Mouse (Mus musculus) limb, embryonic 13.5 days (tissue): ENCODE data around the gene F8a. TPM values are rescaled to one million over a fixed set of nuclear protein-coding genes. Genes with fewer than 3 reads are reported as not detected.
"Not testable (repeated sequence)": the region's sequence is repeated elsewhere in the genome, so short reads cannot be mapped to it uniquely, and the experiment has no call there.

Experiments used
- ATAC-seq: fragments of 200-750 bp; cut with Nextera tagmentation; 2 replicates; pipeline ENCODE4 v1.8.0; 2017; ENCODE audit warnings: low read depth, moderate number of reproducible peaks, moderate TSS enrichment; ENCODE audit not compliant: low FRiP score
- H3K27ac ChIP-seq: fragments of 300-500 bp; sonication (generic); 2 replicates; pipeline ENCODE4 v1.5.1; 2015; ENCODE audit warnings: inconsistent platforms, mild to moderate bottlenecking, moderate library complexity
- H3K27me3 ChIP-seq: fragments of 300-500 bp; sonication (generic); 2 replicates; pipeline ENCODE4 v1.6.1; 2015; ENCODE audit warnings: mild to moderate bottlenecking, inconsistent platforms
- H3K36me3 ChIP-seq: fragments of 300-500 bp; sonication (generic); 2 replicates; pipeline ENCODE4 v1.6.1; 2015; ENCODE audit warnings: inconsistent platforms, mild to moderate bottlenecking, moderate library complexity
- H3K4me1 ChIP-seq: fragments of 300-500 bp; sonication (generic); 2 replicates; pipeline ENCODE4 v1.6.1; 2015; ENCODE audit warnings: inconsistent platforms
- H3K4me2 ChIP-seq: fragments of 300-500 bp; sonication (generic); replicated peaks from 2 replicates; pipeline ENCODE4 v1.6.1; 2015; ENCODE audit warnings: inconsistent platforms, mild to moderate bottlenecking, moderate library complexity
- H3K4me3 ChIP-seq: fragments of 300-500 bp; sonication (generic); 2 replicates; pipeline ENCODE4 v1.5.1; 2015; ENCODE audit warnings: moderate library complexity, mild to moderate bottlenecking, inconsistent platforms
- H3K9ac ChIP-seq: fragments of 300-500 bp; sonication (generic); 2 replicates; pipeline ENCODE4 v1.6.1; 2015; ENCODE audit warnings: mild to moderate bottlenecking, inconsistent platforms
- H3K9me3 ChIP-seq: fragments of 300-500 bp; sonication (generic); 2 replicates; pipeline ENCODE4 v1.6.1; 2016; ENCODE audit warnings: inconsistent platforms
- WGBS: fragments of 180-500 bp; shearing (Covaris S2); methylation state at CpG from one replicate; pipeline ENCODE4 v1.1.7; 2015; 5-methylcytosine and 5-hydroxymethylcytosine counted together
- polyA plus RNA-seq: library from polyadenylated mRNA; unstranded; fragments of >200 nt; fragmentation: Nextera tagmentation; extraction: Ambion mirVana; gene quantifications from 2 replicates; pipeline ENCODE4 v1.2.1, GENCODE M21; 2015

Gene F8a
- 10.9 and 12.1 TPM in 2 replicates for polyA plus RNA-seq

GRCm38 (mm10) chrX:73227914-73228605 lies at the start of gene F8a:
TSS of gene F8a (plus strand) at chrX:73228291.
- Histone ChIP-seq H3K9me3 (no peaks in the 10 kb centered on the region), H3K27me3 (peaks cover 20% of the 10 kb centered on the region), H3K4me3 (peak within 1 kb of the TSS; percentile 60), H3K27ac (peak within 1 kb of the TSS; percentile 67), H3K4me1 (peaks cover 3% of the 10 kb centered on the region; the same call in 1 of the 2 replicates), H3K36me3 (no peaks in the 10 kb centered on the region), H3K4me2 (peak within 1 kb of the TSS; percentile 83), H3K9ac (peak within 1 kb of the TSS; percentile 72)
- ATAC-seq: peak; percentile 96
- WGBS: 23% methylated on average over 34 of the region's 39 CpGs

GRCm38 (mm10) chrX:73191934-73192333 lies 36.2 kb upstream of the F8a start, which contains the start of gene Xlr3b:
TSS of gene Xlr3b (plus strand) at chrX:73192207.
- not testable (repeated sequence) for H3K4me3 ChIP-seq, H3K27me3 ChIP-seq, H3K36me3 ChIP-seq, H3K9me3 ChIP-seq, H3K27ac ChIP-seq, H3K4me1 ChIP-seq, H3K9ac ChIP-seq, H3K4me2 ChIP-seq
- 0 out of 2 replicates have a peak, but pooled peaks have one; percentile 54 for ATAC-seq
- WGBS: 83% methylated on average over 12 of the region's 12 CpGs

DNA sequence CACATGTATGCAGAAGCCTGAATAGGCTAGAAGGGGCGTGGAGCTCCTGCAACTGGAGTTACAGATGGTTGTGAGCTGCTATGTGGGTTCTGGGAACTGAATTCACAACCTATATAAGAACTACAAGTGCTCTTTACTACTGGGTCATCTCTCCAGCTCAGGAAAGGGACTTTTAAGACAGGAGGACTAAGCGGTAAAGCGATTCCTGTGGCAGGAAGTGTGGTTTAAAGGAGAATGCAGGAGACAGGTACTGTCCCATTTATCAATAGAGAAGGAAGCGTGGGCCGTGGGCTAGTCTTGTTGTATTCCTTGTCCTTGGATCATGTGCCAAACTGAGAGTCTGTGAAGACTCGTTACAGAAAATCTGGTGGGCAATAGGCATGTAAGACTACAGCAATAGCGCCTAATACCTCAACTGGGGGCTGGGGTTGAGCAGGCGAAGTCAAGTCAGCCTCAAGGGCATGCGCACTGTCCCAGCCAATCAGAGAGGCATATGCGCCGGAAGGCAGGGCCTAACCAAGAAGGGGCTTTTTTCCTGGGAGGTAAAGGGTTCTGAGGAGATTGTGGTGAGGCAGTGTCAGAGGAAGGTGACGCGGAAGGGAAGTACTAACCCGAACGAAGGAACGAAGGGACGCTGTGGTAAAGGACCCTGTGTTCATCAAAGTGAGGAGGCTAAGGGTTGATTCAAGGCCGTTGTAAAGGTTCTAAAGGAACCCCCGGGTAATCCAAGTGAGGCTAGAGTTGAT lies 14.1 kb upstream of the F8a start, which contains the start of gene Xlr4b:
TSS of gene Xlr4b (plus strand) at position 515 of the 746 bp plus-strand sequence.
- H3K4me1 ChIP-seq, H3K9ac ChIP-seq, H3K4me3 ChIP-seq, H3K27me3 ChIP-seq, H3K9me3 ChIP-seq, H3K4me2 ChIP-seq, H3K36me3 ChIP-seq, ATAC-seq, H3K27ac ChIP-seq: not testable (repeated sequence)
- WGBS: 72% methylated on average over 17 of the region's 19 CpGs

DNA sequence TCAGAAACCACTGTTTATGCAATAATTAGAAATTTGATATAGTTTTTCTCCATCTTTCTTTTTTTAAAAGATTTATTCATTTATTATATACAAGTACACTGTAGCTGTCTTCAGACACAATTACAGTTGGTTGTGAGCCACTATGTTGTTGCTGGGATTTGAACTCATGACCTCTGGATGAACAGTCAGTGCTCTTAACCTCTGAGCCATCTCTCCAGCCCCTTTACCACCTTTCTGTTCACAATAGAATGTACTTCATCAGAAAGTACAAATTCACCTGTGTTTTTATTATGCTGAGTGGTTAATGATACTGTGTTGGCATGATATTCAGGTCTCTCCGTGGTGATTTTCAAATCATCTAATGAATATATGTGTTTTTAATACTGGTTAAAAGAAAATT lies 2.7 kb upstream of the F8a start:
- Histone ChIP-seq H3K9me3 (no peaks in the 10 kb centered on the region), H3K9ac (no peak overlapping the region), H3K4me2 (no peak overlapping the region), H3K4me1 (peaks cover 3% of the 10 kb centered on the region; the same call in 1 of the 2 replicates), H3K36me3 (no peaks in the 10 kb centered on the region), H3K27ac (no peak overlapping the region), H3K27me3 (peaks cover 18% of the 10 kb centered on the region), H3K4me3 (no peak overlapping the region)
- 47% methylated on average over 1 of the region's 1 CpGs for WGBS
- ATAC-seq: no peak

- 16% methylated on average over 50 of the region's 51 CpGs for WGBS
- Histone ChIP-seq H3K9ac (peak overlapping the region; percentile 72), H3K36me3 (no peaks in the 10 kb centered on the region), H3K27ac (peak overlapping the region; percentile 67), H3K27me3 (peaks cover 20% of the 10 kb centered on the region), H3K4me2 (peak overlapping the region; percentile 83), H3K4me1 (peaks cover 3% of the 10 kb centered on the region; the same call in 1 of the 2 replicates), H3K4me3 (peak overlapping the region; percentile 60), H3K9me3 (no peaks in the 10 kb centered on the region)
- peak; percentile 65 for ATAC-seq
These were observed 619 bp downstream of the F8a start for GRCm38 (mm10) chrX:73228606-73229214.

GRCm38 (mm10) chrX:73229288-73229687 lies 1.2 kb downstream of the F8a start:
- Histone ChIP-seq H3K4me1 (peaks cover 3% of the 10 kb centered on the region; the same call in 1 of the 2 replicates), H3K36me3 (no peaks in the 10 kb centered on the region), H3K27ac (no peak overlapping the region), H3K4me2 (peak overlapping the region; percentile 83), H3K4me3 (peak overlapping the region; percentile 60), H3K9me3 (no peaks in the 10 kb centered on the region), H3K27me3 (peaks cover 20% of the 10 kb centered on the region), H3K9ac (peak overlapping the region; percentile 72)
- WGBS: 38% methylated on average over 3 of the region's 3 CpGs
- no peak for ATAC-seq

DNA sequence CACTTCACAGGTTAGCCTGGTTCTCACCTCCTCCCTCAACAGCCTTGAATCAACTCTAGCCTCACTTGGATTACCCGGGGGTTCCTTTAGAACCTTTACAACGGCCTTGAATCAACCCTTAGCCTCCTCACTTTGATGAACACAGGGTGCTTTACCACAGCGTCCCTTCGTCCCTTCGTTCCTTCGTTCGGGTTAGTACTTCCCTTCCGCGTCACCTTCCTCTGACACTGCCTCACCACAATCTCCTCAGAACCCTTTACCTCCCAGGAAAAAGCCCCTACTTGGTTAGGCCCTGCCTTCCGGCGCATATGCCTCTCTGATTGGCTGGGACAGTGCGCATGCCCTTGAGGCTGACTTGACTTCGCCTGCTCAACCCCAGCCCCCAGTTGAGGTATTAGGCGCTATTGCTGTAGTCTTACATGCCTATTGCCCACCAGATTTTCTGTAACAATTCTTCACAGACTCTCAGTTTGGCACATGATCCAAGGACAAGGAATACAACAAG lies 14.8 kb downstream of the F8a start, which contains the start of gene Xlr4c:
TSS of gene Xlr4c (minus strand) at position 310 of the 505 bp plus-strand sequence.
- not testable (repeated sequence) for H3K27ac ChIP-seq, H3K4me1 ChIP-seq, H3K4me2 ChIP-seq, H3K36me3 ChIP-seq, H3K9me3 ChIP-seq, ATAC-seq, H3K27me3 ChIP-seq, H3K4me3 ChIP-seq, H3K9ac ChIP-seq
- WGBS: 88% methylated on average over 14 of the region's 14 CpGs

- not testable (repeated sequence) for H3K4me3 ChIP-seq, H3K9ac ChIP-seq, H3K36me3 ChIP-seq, H3K4me2 ChIP-seq, H3K4me1 ChIP-seq, ATAC-seq, H3K27ac ChIP-seq, H3K27me3 ChIP-seq, H3K9me3 ChIP-seq
- WGBS: 59% methylated on average over 1 of the region's 2 CpGs
These were observed 34.3 kb downstream of the F8a start for GRCm38 (mm10) chrX:73262428-73262827.

GRCm38 (mm10) chrX:73265270-73265669 lies 37.2 kb downstream of the F8a start, which contains the start of gene Xlr3c:
TSS of gene Xlr3c (minus strand) at chrX:73265390.
- not testable (repeated sequence) for H3K4me2 ChIP-seq, H3K36me3 ChIP-seq, H3K4me1 ChIP-seq, H3K4me3 ChIP-seq, H3K9me3 ChIP-seq, ATAC-seq, H3K27me3 ChIP-seq, H3K27ac ChIP-seq, H3K9ac ChIP-seq
- 91% methylated on average over 14 of the region's 14 CpGs for WGBS
